Mouse (Mus musculus) limb, embryonic 13.5 days (tissue): Measurements from ENCODE around the gene Phf6. TPM values are rescaled to one million over a fixed set of nuclear protein-coding genes. Genes with fewer than 3 reads are reported as not detected.

Experiments
- ATAC-seq: fragments of 200-750 bp; cut with Nextera tagmentation; 2 replicates; pipeline ENCODE4 v1.8.0; 2017; ENCODE audit warnings: low read depth, moderate number of reproducible peaks, moderate TSS enrichment; ENCODE audit not compliant: low FRiP score
- H3K27ac ChIP-seq: fragments of 300-500 bp; sonication (generic); 2 replicates; pipeline ENCODE4 v1.5.1; 2015; ENCODE audit warnings: inconsistent platforms, mild to moderate bottlenecking, moderate library complexity
- H3K27me3 ChIP-seq: fragments of 300-500 bp; sonication (generic); 2 replicates; pipeline ENCODE4 v1.6.1; 2015; ENCODE audit warnings: mild to moderate bottlenecking, inconsistent platforms
- H3K36me3 ChIP-seq: fragments of 300-500 bp; sonication (generic); 2 replicates; pipeline ENCODE4 v1.6.1; 2015; ENCODE audit warnings: inconsistent platforms, mild to moderate bottlenecking, moderate library complexity
- H3K4me1 ChIP-seq: fragments of 300-500 bp; sonication (generic); 2 replicates; pipeline ENCODE4 v1.6.1; 2015; ENCODE audit warnings: inconsistent platforms
- H3K4me2 ChIP-seq: fragments of 300-500 bp; sonication (generic); replicated peaks from 2 replicates; pipeline ENCODE4 v1.6.1; 2015; ENCODE audit warnings: inconsistent platforms, mild to moderate bottlenecking, moderate library complexity
- H3K4me3 ChIP-seq: fragments of 300-500 bp; sonication (generic); 2 replicates; pipeline ENCODE4 v1.5.1; 2015; ENCODE audit warnings: moderate library complexity, mild to moderate bottlenecking, inconsistent platforms
- H3K9ac ChIP-seq: fragments of 300-500 bp; sonication (generic); 2 replicates; pipeline ENCODE4 v1.6.1; 2015; ENCODE audit warnings: mild to moderate bottlenecking, inconsistent platforms
- H3K9me3 ChIP-seq: fragments of 300-500 bp; sonication (generic); 2 replicates; pipeline ENCODE4 v1.6.1; 2016; ENCODE audit warnings: inconsistent platforms
- whole genome bisulfite sequencing: fragments of 180-500 bp; shearing (Covaris S2); methylation state at CpG from one replicate; pipeline ENCODE4 v1.1.7; 2015; 5-methylcytosine and 5-hydroxymethylcytosine counted together
- polyA plus RNA-seq: library from polyadenylated mRNA; unstranded; fragments of >200 nt; fragmentation: Nextera tagmentation; extraction: Ambion mirVana; gene quantifications from 2 replicates; pipeline ENCODE4 v1.2.1, GENCODE M21; 2015

Phf6 gene
- polyA plus RNA-seq, 1 experiment from 2014 or later: 65.6 TPM

DNA sequence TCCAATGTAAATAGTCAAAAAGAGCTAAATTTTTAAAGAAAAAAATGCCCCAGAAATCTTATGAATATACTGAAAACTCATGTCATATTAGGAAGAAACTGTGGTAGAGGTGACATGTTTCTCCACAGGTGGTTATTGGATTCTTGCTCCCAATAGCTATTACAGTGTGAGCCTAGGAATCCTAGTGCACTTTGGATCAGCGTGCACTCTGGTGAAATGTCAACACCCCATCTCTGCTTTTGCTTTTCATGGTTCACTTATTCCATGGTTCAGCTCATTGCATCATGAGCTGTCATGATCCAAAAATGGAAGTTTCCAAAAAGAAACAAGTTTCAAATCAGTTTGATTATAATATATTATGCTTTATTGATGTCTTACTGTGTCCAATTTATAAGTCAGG is 20.1 kb downstream of the Phf6 start:
- no peaks in the 10 kb centered on the region for H3K9me3 ChIP-seq
- 77% methylated on average over 1 of the region's 1 CpGs for WGBS
- no peak overlapping the region for H3K4me3 ChIP-seq
- H3K4me2 ChIP-seq: no peak overlapping the region
- H3K4me1 ChIP-seq: no peaks in the 10 kb centered on the region
- H3K27me3 ChIP-seq: no peaks in the 10 kb centered on the region
- H3K9ac ChIP-seq: no peak overlapping the region
- no peak for ATAC-seq
- H3K36me3 ChIP-seq: no peaks in the 10 kb centered on the region
- no peak overlapping the region for H3K27ac ChIP-seq

DNA sequence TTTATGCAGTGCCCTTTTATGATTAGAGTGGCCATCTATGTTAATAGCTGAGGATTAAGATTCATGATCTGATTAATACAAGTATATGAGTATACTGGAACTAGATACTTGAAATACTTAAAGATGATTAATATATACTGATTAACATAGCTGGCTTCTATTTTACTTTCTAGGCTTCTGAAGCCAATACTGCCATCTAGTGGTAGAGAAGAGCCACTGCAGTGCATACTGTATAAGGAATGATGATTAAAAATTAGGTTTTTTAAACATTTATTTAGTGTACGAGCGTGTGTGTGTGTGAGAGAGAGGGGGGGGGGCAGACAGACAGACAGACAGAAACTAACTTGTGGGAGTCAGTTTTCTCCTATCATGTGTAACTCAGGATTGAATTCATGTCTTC is 22.4 kb downstream of the Phf6 start:
- Histone ChIP-seq H3K27ac (no peak overlapping the region), H3K4me1 (no peaks in the 10 kb centered on the region), H3K4me2 (no peak overlapping the region), H3K4me3 (no peak overlapping the region), H3K9ac (no peak overlapping the region), H3K27me3 (no peaks in the 10 kb centered on the region), H3K9me3 (no peaks in the 10 kb centered on the region), H3K36me3 (no peaks in the 10 kb centered on the region)
- 35% methylated on average over 2 of the region's 2 CpGs for WGBS
- no peak for ATAC-seq

DNA sequence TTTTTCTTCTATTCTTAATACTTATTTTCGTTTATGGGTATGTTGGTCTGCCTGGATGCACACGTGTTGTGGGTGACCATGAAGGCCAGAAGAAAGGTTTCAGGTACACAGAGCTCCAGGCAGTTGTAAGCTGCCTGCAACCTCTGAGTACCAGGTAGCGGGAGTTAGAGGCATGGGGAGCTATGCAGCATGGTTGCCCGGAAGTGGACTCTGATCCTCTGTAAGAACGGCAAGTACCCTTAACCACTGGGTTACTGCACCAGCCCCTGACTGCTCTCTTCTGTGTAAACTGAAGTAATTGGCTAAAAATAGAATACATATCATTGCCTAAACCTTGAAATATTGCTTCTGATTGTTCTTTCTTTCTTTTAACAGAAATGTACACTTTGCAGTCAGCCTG is 33.4 kb downstream of the Phf6 start:
- Histone ChIP-seq H3K9ac (no peak overlapping the region), H3K4me2 (no peak overlapping the region), H3K36me3 (peaks cover 44% of the 10 kb centered on the region), H3K4me3 (no peak overlapping the region), H3K4me1 (no peaks in the 10 kb centered on the region), H3K27ac (no peak overlapping the region), H3K27me3 (no peaks in the 10 kb centered on the region), H3K9me3 (no peaks in the 10 kb centered on the region)
- no peak for ATAC-seq
- 90% methylated on average over 5 of the region's 5 CpGs for WGBS

DNA sequence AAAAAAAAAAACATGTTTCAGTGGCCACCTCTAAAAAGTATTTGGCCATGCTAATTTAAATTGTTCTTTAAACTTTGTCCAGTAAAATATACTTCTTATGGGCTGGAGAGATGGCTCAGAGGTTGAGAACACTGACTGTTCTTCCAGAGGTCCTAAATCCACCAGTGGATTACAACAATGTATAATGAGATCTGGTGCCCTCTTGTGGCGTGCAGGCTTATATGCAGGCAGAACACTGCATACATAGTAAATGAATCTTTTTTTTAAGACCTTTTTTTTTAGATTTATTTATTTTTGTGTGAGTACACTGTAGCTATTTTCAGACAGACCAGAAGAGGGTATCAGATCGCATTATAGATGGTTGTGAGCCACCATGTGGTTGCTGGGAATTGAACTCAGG is 37.6 kb downstream of the Phf6 start:
- H3K4me3 ChIP-seq: no peak overlapping the region
- WGBS: 59% methylated on average over 2 of the region's 2 CpGs
- H3K36me3 ChIP-seq: peaks cover 34% of the 10 kb centered on the region
- H3K9me3 ChIP-seq: no peaks in the 10 kb centered on the region
- H3K27ac ChIP-seq: no peak overlapping the region
- H3K27me3 ChIP-seq: no peaks in the 10 kb centered on the region
- H3K4me2 ChIP-seq: no peak overlapping the region
- no peak overlapping the region for H3K9ac ChIP-seq
- no peaks in the 10 kb centered on the region for H3K4me1 ChIP-seq
- no peak for ATAC-seq

DNA sequence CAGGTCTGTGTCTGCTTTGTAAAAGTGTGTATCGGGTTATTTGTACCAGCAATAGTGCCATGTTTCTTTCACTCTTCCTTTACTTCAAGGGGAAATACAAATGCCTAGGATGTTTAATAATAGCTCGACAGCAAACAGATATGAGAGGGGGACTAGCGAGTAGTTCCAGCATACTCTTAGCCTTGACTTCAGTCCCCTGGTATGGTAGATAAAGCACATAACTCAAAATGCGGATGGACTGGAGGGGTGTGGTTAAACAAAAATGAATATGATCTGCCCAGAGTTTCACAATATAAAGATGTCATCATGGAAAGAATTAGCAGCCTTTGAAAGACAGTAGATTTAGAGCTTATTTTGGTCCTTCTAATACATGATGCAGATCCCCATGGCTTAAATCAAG is 44.9 kb downstream of the Phf6 start:
- Histone ChIP-seq H3K36me3 (peaks cover 10% of the 10 kb centered on the region), H3K27ac (no peak overlapping the region), H3K9ac (no peak overlapping the region), H3K9me3 (no peaks in the 10 kb centered on the region), H3K4me2 (no peak overlapping the region), H3K4me3 (no peak overlapping the region), H3K4me1 (no peaks in the 10 kb centered on the region), H3K27me3 (no peaks in the 10 kb centered on the region)
- 92% methylated on average over 4 of the region's 4 CpGs for WGBS
- no peak for ATAC-seq

DNA sequence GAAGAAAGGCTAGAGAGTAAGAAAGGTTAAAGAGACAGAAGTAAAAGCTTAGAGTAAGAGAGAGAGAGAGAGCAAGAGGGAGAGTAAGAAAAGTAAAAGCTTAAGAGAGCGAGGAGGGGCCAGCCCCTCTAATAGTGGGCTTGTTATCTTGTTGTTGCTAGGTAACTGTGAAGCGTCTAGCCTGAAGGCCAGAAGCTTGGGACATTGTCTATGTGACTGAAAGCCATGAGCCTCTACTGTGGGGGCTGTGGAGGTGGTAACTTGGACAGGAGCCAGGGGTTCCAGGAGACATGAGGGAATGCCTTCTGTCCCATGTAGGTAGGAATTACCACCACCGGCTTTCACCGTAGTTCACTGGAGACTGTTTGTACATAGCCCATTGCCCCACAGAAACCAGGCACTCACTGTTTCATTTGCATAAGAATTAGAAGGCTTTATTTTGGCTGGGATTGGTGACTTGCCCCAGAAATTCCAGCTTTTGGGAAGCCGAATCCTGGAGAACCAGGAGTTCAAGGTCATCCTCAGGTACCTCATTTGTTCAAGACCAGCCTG is 49.6 kb downstream of the Phf6 start:
- 72% methylated on average over 5 of the region's 5 CpGs for WGBS
- H3K4me1 ChIP-seq: no peaks in the 10 kb centered on the region
- no peak for ATAC-seq

DNA sequence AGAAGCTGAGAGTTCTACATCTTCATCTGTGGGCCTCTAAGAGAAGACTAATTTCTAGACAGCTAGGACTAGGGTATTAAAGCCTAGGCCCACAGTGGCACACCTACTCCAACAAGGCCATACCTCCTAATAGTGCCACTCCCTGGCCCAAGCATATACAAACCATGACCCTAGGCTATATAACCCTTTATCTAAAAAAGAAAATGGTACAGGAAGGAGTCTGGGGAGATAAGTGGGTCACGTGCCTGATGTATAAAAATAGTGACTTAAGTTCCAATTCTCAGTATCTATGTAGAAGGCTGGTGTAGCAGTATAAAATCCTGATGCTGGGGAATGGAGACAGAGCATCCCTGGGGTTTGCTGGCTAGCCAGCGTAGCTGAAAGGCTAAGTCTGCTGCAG is 53.1 kb downstream of the Phf6 start:
- no peak for ATAC-seq
- Histone ChIP-seq H3K4me2 (no peak overlapping the region), H3K4me1 (no peaks in the 10 kb centered on the region), H3K27me3 (no peaks in the 10 kb centered on the region), H3K9ac (no peak overlapping the region), H3K27ac (no peak overlapping the region), H3K36me3 (no peaks in the 10 kb centered on the region), H3K9me3 (no peaks in the 10 kb centered on the region), H3K4me3 (no peak overlapping the region)
- 88% methylated on average over 2 of the region's 2 CpGs for WGBS

More for the DNA sequence above, 49.6 kb downstream of the Phf6 start:
- Histone ChIP-seq H3K9ac (no peak overlapping the region), H3K27me3 (no peaks in the 10 kb centered on the region), H3K27ac (no peak overlapping the region), H3K36me3 (peaks cover 3% of the 10 kb centered on the region; the same call in 1 of the 2 replicates), H3K4me3 (no peak overlapping the region), H3K4me2 (no peak overlapping the region), H3K9me3 (no peaks in the 10 kb centered on the region)

DNA sequence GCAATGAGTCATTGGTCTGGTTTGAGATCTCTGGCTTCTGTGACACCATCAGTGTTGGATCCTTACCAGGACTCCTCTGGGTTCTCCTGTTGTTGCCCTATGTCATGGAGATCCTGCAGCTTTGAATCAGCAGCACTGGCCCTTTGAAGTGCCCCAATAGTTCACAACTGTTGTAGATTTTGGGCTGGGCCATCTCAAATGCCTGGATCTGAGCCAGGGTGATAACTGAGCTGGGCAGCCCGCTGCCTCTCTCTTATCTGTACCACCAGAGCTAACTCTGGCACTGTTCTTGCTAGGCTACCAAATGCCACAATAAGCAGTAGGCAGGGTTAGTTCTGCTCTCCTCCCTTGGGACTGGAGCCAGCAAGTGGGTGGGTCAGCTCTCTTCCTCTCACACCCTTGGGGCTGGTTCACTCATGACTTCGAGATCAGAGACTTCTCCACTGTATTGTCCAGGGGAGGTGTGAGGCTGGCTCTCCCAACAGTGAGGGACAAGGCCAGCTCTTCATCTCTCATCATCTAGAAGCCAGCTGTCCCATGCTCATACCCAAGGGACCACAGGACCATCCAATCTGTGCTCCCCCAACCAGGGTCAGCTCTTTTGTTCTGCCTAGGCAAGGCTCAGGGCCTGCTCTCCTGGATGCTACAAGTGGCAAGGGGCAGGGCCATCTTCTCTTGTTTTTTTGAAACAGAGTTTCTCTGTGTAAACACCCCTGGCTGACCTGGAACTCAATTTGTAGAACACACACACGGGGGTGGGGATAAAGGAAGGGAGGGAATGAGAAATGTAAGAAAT is 59.3 kb downstream of the Phf6 start:
- Histone ChIP-seq H3K4me1 (no peaks in the 10 kb centered on the region), H3K27ac (no peak overlapping the region), H3K36me3 (no peaks in the 10 kb centered on the region), H3K4me3 (no peak overlapping the region), H3K9ac (no peak overlapping the region), H3K4me2 (no peak overlapping the region), H3K9me3 (no peaks in the 10 kb centered on the region), H3K27me3 (no peaks in the 10 kb centered on the region)
- no peak for ATAC-seq
- WGBS: 59% methylated on average over 3 of the region's 3 CpGs

DNA sequence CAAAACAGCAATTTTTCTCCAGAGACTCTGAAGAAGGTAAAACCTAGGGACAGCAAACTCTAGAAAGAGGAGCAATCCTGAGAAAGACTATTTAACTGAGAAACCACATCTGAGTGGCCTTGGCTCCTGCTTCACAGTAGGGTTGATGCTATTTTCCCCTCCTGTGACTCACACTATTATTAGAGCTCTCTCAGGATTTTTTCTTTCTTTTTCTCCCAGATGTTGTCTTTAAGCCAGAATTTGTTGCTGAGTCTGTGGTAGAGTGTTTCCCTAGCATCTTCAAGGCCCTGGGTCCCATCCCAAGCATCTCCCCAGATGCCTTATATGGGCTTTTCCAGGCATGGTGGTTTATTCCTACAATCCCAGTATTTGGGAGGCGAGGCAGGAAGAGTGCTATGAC is 60.1 kb downstream of the Phf6 start:
- ATAC-seq: no peak
- Histone ChIP-seq H3K36me3 (no peaks in the 10 kb centered on the region), H3K27me3 (no peaks in the 10 kb centered on the region), H3K27ac (no peak overlapping the region), H3K9me3 (no peaks in the 10 kb centered on the region), H3K9ac (no peak overlapping the region), H3K4me3 (no peak overlapping the region), H3K4me2 (no peak overlapping the region), H3K4me1 (no peaks in the 10 kb centered on the region)
- 64% methylated on average over 1 of the region's 1 CpGs for WGBS

DNA sequence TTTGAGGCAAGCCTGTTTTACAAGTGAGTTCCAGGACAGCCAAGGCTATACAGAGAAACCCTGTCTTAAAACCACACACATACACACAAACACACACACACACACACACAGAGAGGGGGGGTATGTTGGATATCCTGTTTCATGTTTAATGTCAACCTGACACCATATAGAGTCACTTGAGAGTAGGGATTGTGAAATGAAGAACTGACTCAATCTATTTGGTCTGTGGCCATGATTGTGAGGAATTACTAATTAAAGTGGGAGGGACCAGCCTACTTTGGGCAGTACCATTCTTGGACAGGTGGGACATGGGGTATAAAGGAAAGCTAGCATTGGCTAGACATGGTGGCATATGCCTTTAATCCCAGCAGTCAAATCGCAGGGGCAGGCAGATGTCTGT is 60.6 kb downstream of the Phf6 start:
- Histone ChIP-seq H3K27ac (no peak overlapping the region), H3K36me3 (no peaks in the 10 kb centered on the region), H3K4me2 (no peak overlapping the region), H3K9me3 (no peaks in the 10 kb centered on the region), H3K4me3 (no peak overlapping the region), H3K4me1 (no peaks in the 10 kb centered on the region), H3K27me3 (no peaks in the 10 kb centered on the region), H3K9ac (no peak overlapping the region)
- WGBS: 96% methylated on average over 1 of the region's 1 CpGs
- no peak for ATAC-seq

DNA sequence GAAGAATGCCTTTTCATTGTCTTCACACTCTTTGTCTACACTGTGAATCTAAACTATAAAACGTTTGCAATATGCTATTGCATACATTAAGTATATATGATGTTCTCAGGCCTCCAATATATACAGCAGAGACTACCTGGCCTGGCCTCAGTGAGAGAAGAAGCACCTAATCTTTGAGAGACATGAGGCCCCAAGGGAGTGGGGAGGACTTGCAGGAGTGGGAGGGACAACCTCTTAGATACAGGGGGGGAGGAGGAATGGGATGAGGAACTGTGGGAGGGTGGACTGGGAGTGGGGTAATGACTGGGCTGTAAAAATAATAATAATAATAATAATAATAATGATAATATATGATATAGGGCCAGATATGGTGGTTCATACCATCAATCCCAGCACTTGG is 66.5 kb downstream of the Phf6 start:
- H3K9me3 ChIP-seq: no peaks in the 10 kb centered on the region
- H3K36me3 ChIP-seq: no peaks in the 10 kb centered on the region
- H3K4me2 ChIP-seq: no peak overlapping the region
- no peak overlapping the region for H3K27ac ChIP-seq
- H3K4me1 ChIP-seq: no peaks in the 10 kb centered on the region
- H3K4me3 ChIP-seq: no peak overlapping the region
- WGBS: 59% methylated on average over 1 of the region's 1 CpGs
- no peak overlapping the region for H3K9ac ChIP-seq
- no peaks in the 10 kb centered on the region for H3K27me3 ChIP-seq
- no peak for ATAC-seq

DNA sequence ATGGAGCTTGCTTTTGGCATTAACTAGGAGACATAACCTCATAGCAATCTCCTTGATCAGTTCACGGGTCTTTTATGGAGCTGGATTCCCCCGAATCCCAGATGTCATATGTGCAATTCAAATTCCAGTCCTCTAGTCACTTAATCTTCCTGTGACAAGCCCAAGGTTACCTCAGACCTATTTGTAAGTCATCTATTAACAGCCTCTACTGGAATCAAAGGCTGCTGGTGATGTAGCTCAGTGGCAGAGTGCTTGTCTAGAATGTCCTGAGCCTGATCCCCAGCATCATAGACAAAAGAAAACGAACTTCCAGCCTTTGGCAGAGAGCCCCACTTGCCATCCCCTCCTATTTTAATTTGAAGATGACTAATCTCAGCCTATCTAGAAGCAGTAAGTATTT is 69.3 kb downstream of the Phf6 start:
- Histone ChIP-seq H3K4me2 (no peak overlapping the region), H3K9me3 (no peaks in the 10 kb centered on the region), H3K36me3 (no peaks in the 10 kb centered on the region), H3K4me1 (no peaks in the 10 kb centered on the region), H3K9ac (no peak overlapping the region), H3K27me3 (no peaks in the 10 kb centered on the region), H3K4me3 (no peak overlapping the region), H3K27ac (no peak overlapping the region)
- ATAC-seq: no peak
- 64% methylated on average over 3 of the region's 3 CpGs for WGBS
